In the genomic region with DNA sequence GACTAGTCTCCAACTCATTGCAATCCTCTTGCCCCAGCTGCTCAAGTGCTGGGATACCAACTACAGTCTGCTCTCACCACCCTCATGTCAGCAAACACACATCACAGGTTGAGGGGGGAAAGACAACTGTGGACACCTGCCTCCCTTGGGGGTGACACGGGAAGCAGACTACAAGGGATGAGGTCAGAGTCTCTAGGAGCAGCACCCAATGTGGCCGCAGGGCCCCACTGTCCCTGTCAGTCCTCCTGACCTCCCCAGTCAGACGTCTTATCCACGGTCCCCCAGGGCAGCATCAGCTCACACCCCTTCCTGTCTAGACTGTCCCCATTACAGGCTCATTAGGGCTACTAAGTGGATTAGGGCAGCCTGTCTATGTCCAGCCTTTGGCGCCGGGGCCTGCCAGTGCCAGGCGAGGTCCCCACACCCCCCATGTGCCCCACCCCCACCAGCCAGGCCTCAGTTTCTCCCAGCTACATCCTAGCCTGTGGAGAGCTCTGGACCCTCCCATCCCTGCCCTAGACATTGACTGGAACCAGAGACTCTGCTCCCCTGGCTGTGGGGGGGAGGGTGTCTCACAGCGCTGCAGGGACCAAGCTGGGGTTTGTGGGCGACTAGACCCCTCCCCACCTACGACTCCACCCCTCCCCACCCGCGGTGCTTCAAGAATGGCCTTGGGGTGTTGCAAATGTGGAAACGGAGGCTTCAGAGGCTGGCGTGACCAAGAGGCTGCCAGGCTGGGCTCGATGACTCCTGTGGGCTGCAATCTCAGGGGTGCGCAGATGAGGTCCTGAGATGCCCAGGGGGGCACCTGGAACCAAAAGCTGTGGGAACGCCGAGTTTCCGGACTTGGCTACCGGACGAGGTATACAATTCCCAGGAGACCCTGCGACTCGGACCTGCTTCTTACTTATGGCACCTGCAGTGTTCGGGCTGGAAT, we compare ENCODE assay signal across 9 mouse cellular contexts. TPM values are rescaled to one million over a fixed set of nuclear protein-coding genes. Genes with fewer than 3 reads are reported as not detected.
A peak's percentile ranks its signal among the peaks of the same experiment; 100 is the strongest.
DNase-seq lines count a peak whose midpoint lies in the region; ATAC-seq and TF ChIP-seq lines count a peak whose summit lies in the region.
"Had no signal": no experiment of that assay in that cellular context is flagged by ENCODE, and none has a peak within 500 bp of the region (broad histone marks: within the 10 kb centered on the region; RNA-seq: fewer than 3 reads in every experiment).

No protein-coding gene starts in this region.

- H3K9me3 ChIP-seq in heart, embryonic 13.5 days, result no peaks in the 10 kb centered on the region
- no peaks in the 10 kb centered on the region for H3K9me3 ChIP-seq in heart, postnatal 0 days (replicated peaks; ENCODE audit: control insufficient read depth, low read length)
- no peaks in the 10 kb centered on the region for H3K9me3 ChIP-seq in midbrain, embryonic 11.5 days (ENCODE audit: control insufficient read depth, low read length)

- ATAC-seq in heart, embryonic 13.5 days (ENCODE audit: extremely low read depth, insufficient number of reproducible peaks, low FRiP score, low TSS enrichment), result no peak
- no peak for ATAC-seq in heart, postnatal 0 days (ENCODE audit: insufficient read depth, low read depth)
- no peak for ATAC-seq in midbrain, embryonic 11.5 days (ENCODE audit: low FRiP score)

- WGBS in heart, embryonic 13.5 days, result 27% methylated on average over 24 of the region's 24 CpGs
- WGBS in bone marrow, adult 2 months, result 55% methylated on average over 24 of the region's 24 CpGs
- 44% methylated on average over 24 of the region's 24 CpGs for WGBS in heart, postnatal 0 days
- WGBS in midbrain, embryonic 11.5 days, result 23% methylated on average over 24 of the region's 24 CpGs

- peak overlapping the region; percentile 98 for H3K27ac ChIP-seq in heart, embryonic 13.5 days (replicated peaks)
- peak overlapping the region; percentile 38 for H3K27ac ChIP-seq in bone marrow, adult 2 months (ENCODE audit: control insufficient read depth, insufficient read depth, low read depth, low read length, poor library complexity)
- peak overlapping the region; percentile 16; the same call in 1 of the 2 replicates for H3K27ac ChIP-seq in heart, postnatal 0 days (ENCODE audit: low read depth)
- no peak overlapping the region for H3K27ac ChIP-seq in midbrain, embryonic 11.5 days (ENCODE audit: low read depth, low read length)

- TF ChIP-seq EP300 in heart, postnatal 0 days (IDR thresholded peaks at IDR 0.05; ENCODE audit: low read depth), result no peak

- H3K4me3 ChIP-seq in heart, embryonic 13.5 days, result peak overlapping the region; percentile 45
- H3K4me3 ChIP-seq in bone marrow, adult 2 months (replicated peaks; ENCODE audit: control insufficient read depth, low read depth, low read length), result peak overlapping the region; percentile 83
- H3K4me3 ChIP-seq in heart, postnatal 0 days (ENCODE audit: low read depth, low read length), result peak overlapping the region; percentile 22
- H3K4me3 ChIP-seq in midbrain, embryonic 11.5 days (ENCODE audit: low read depth, low read length), result peak overlapping the region; percentile 13

- peaks cover 4% of the 10 kb centered on the region; the same call in 1 of the 2 replicates for H3K27me3 ChIP-seq in heart, embryonic 13.5 days (replicated peaks)
- H3K27me3 ChIP-seq in heart, postnatal 0 days (ENCODE audit: control insufficient read depth, insufficient read depth, low read length), result no peaks in the 10 kb centered on the region
- H3K27me3 ChIP-seq in midbrain, embryonic 11.5 days (ENCODE audit: control insufficient read depth, insufficient read depth, low read length), result peaks cover 40% of the 10 kb centered on the region

- TF ChIP-seq CTCF in bone marrow, adult 2 months (IDR thresholded peaks at IDR 0.05; ENCODE audit: control insufficient read depth, insufficient read depth, low read length), result no peak
- TF ChIP-seq CTCF in heart, postnatal 0 days (IDR thresholded peaks at IDR 0.05; ENCODE audit: low read depth), result no peak

- peak; percentile 12; the same call in 1 of the 2 replicates for TF ChIP-seq POLR2A in bone marrow, adult 2 months (IDR thresholded peaks at IDR 0.05; ENCODE audit: borderline replicate concordance, control insufficient read depth, low read depth, low read length)

- H3K4me1 ChIP-seq in heart, embryonic 13.5 days, result peaks cover 96% of the 10 kb centered on the region
- peaks cover 21% of the 10 kb centered on the region for H3K4me1 ChIP-seq in bone marrow, adult 2 months (ENCODE audit: control insufficient read depth, insufficient read depth, low read length)
- H3K4me1 ChIP-seq in heart, postnatal 0 days (ENCODE audit: control insufficient read depth, insufficient read depth), result peaks cover 41% of the 10 kb centered on the region
- H3K4me1 ChIP-seq in midbrain, embryonic 11.5 days (ENCODE audit: control insufficient read depth, insufficient read depth, low read length), result peaks cover 44% of the 10 kb centered on the region

- DNase-seq in heart, adult 8-10 months (ENCODE audit: low spot score), result no peak
- no peak for DNase-seq in heart, postnatal 0 days (ENCODE audit: low spot score)
- DNase-seq in midbrain, embryonic 11.5 days (ENCODE audit: low spot score, missing footprints), result no peak
- DNase-seq in layer of hippocampus, postnatal 36 days, result no peak
- no peak for DNase-seq in ovary, postnatal 36 days (ENCODE audit: low spot score)
- no peak for DNase-seq in c-Kit-positive CD71-positive TER-119-positive erythroid progenitor cells, embryonic 14.5 days (ENCODE audit: low spot score)

- H3K36me3 ChIP-seq in heart, embryonic 13.5 days, result peaks cover 63% of the 10 kb centered on the region
- H3K36me3 ChIP-seq in heart, postnatal 0 days (replicated peaks; ENCODE audit: control insufficient read depth, insufficient read depth, low read length), result peaks cover 55% of the 10 kb centered on the region
- no peaks in the 10 kb centered on the region for H3K36me3 ChIP-seq in midbrain, embryonic 11.5 days (ENCODE audit: control insufficient read depth, insufficient read depth, low read length)

- H3K9ac ChIP-seq in heart, embryonic 13.5 days, result peak overlapping the region; percentile 71
- no peak overlapping the region; the same call in 1 of the 2 replicates for H3K9ac ChIP-seq in heart, postnatal 0 days (replicated peaks; ENCODE audit: low read depth, low read length)
- H3K9ac ChIP-seq in midbrain, embryonic 11.5 days (ENCODE audit: low read length), result peak overlapping the region; percentile 30; the same call in 1 of the 2 replicates

- peak overlapping the region; percentile 65 for H3K4me2 ChIP-seq in heart, embryonic 13.5 days
- peak overlapping the region; percentile 45 for H3K4me2 ChIP-seq in heart, postnatal 0 days (ENCODE audit: low read depth, low read length)
- H3K4me2 ChIP-seq in midbrain, embryonic 11.5 days, result peak overlapping the region; percentile 12; the same call in 1 of the 2 replicates

RNA-seq across cellular contexts. Expression of gene Smim24, which starts 13.9 kb away (rescaled TPM):
- polyA plus RNA-seq in heart, embryonic 13.5 days (2015; fragmentation: Nextera tagmentation; extraction: Ambion mirVana), result 2.7 and 3.1 TPM in 2 replicates
- total RNA-seq in heart, adult 8-10 months (2022), result 1 to 10 TPM; 1.4 to 2.4 (median 1.9) TPM
- polyA plus RNA-seq in bone marrow, adult 2 months (2011; ENCODE audit: insufficient read depth, insufficient read length, low replicate concordance, missing spikeins), result 7.9 and 18.0 TPM in 2 replicates
- 6.6 and 7.8 TPM in 2 replicates for total RNA-seq in heart, postnatal 0 days (2014; rRNA removed; ENCODE audit: low replicate concordance)
- 3.3 and 3.8 TPM in 2 replicates for polyA plus RNA-seq in heart, postnatal 0 days (2015; fragmentation: Nextera tagmentation; extraction: Ambion mirVana)
- polyA plus RNA-seq in midbrain, embryonic 11.5 days (2014; fragmentation: Nextera tagmentation; extraction: Ambion mirVana), result 2.3 and 2.7 TPM in 2 replicates
- total RNA-seq in layer of hippocampus, postnatal 36 days (2021), result 1 to 10 TPM; 1.6 to 1.7 TPM

RNA-seq across cellular contexts. Expression of gene Gm48552, which starts 18.0 kb away (rescaled TPM):
- 0.82 and 1.1 TPM in 2 replicates for polyA plus RNA-seq in heart, embryonic 13.5 days (2015; fragmentation: Nextera tagmentation; extraction: Ambion mirVana)
- under 1 TPM in 2 of 4 experiments, not detected in 2; 0.50 to 0.72 TPM for total RNA-seq in heart, adult 8-10 months (2022)
- not detected in 2 replicates for polyA plus RNA-seq in bone marrow, adult 2 months (2011; ENCODE audit: insufficient read depth, insufficient read length, low replicate concordance, missing spikeins)
- total RNA-seq in heart, postnatal 0 days (2014; rRNA removed; ENCODE audit: low replicate concordance), result not detected in 2 replicates
- 0.45 and 0.70 TPM in 2 replicates for polyA plus RNA-seq in heart, postnatal 0 days (2015; fragmentation: Nextera tagmentation; extraction: Ambion mirVana)
- polyA plus RNA-seq in midbrain, embryonic 11.5 days (2014; fragmentation: Nextera tagmentation; extraction: Ambion mirVana), result 0.20 and 0.47 TPM in 2 replicates
- 1 to 10 TPM; 4.5 to 7.1 TPM for total RNA-seq in layer of hippocampus, postnatal 36 days (2021)
- total RNA-seq: neutrophil, adult 5-6 weeks had no signal

RNA-seq across cellular contexts. Expression of gene Gm48551, which starts 22.5 kb away (rescaled TPM):
- polyA plus RNA-seq in heart, embryonic 13.5 days (2015; fragmentation: Nextera tagmentation; extraction: Ambion mirVana), result 2.1 and 2.3 TPM in 2 replicates
- 1 to 10 TPM in 2 of 4 experiments, under 1 TPM in 2; 0.73 to 1.3 (median 1.0) TPM for total RNA-seq in heart, adult 8-10 months (2022)
- polyA plus RNA-seq in bone marrow, adult 2 months (2011; ENCODE audit: insufficient read depth, insufficient read length, low replicate concordance, missing spikeins), result 3.4 and 4.3 TPM in 2 replicates
- total RNA-seq in heart, postnatal 0 days (2014; rRNA removed; ENCODE audit: low replicate concordance), result 0.11 TPM in 1 of 2 replicates, not detected in the other
- 0.43 and 1.1 TPM in 2 replicates for polyA plus RNA-seq in heart, postnatal 0 days (2015; fragmentation: Nextera tagmentation; extraction: Ambion mirVana)
- 2.7 and 2.9 TPM in 2 replicates for polyA plus RNA-seq in midbrain, embryonic 11.5 days (2014; fragmentation: Nextera tagmentation; extraction: Ambion mirVana)
- 1 to 10 TPM; 4.0 to 6.6 TPM for total RNA-seq in layer of hippocampus, postnatal 36 days (2021)

RNA-seq across cellular contexts. Expression of gene Dohh, which starts 22.5 kb away (rescaled TPM):
- 69.7 and 73.6 TPM in 2 replicates for polyA plus RNA-seq in heart, embryonic 13.5 days (2015; fragmentation: Nextera tagmentation; extraction: Ambion mirVana)
- total RNA-seq in heart, adult 8-10 months (2022), result 10 to 100 TPM; 49.1 to 55.0 (median 53.8) TPM
- polyA plus RNA-seq in bone marrow, adult 2 months (2011; ENCODE audit: insufficient read depth, insufficient read length, low replicate concordance, missing spikeins), result 14.6 and 23.0 TPM in 2 replicates
- total RNA-seq in heart, postnatal 0 days (2014; rRNA removed; ENCODE audit: low replicate concordance), result 123 and 139 TPM in 2 replicates
- polyA plus RNA-seq in heart, postnatal 0 days (2015; fragmentation: Nextera tagmentation; extraction: Ambion mirVana), result 75.2 and 77.6 TPM in 2 replicates
- polyA plus RNA-seq in midbrain, embryonic 11.5 days (2014; fragmentation: Nextera tagmentation; extraction: Ambion mirVana), result 43.3 and 53.7 TPM in 2 replicates
- total RNA-seq in layer of hippocampus, postnatal 36 days (2021), result 10 to 100 TPM; 72.5 to 76.9 TPM

RNA-seq across cellular contexts. Expression of gene Fzr1, which starts 28.5 kb away (rescaled TPM):
- 72.2 and 78.1 TPM in 2 replicates for polyA plus RNA-seq in heart, embryonic 13.5 days (2015; fragmentation: Nextera tagmentation; extraction: Ambion mirVana)
- 10 to 100 TPM; 25.9 to 39.0 (median 32.2) TPM for total RNA-seq in heart, adult 8-10 months (2022)
- 126 and 131 TPM in 2 replicates for polyA plus RNA-seq in bone marrow, adult 2 months (2011; ENCODE audit: insufficient read depth, insufficient read length, low replicate concordance, missing spikeins)
- total RNA-seq in heart, postnatal 0 days (2014; rRNA removed; ENCODE audit: low replicate concordance), result 47.6 and 53.9 TPM in 2 replicates
- 45.8 and 48.4 TPM in 2 replicates for polyA plus RNA-seq in heart, postnatal 0 days (2015; fragmentation: Nextera tagmentation; extraction: Ambion mirVana)
- polyA plus RNA-seq in midbrain, embryonic 11.5 days (2014; fragmentation: Nextera tagmentation; extraction: Ambion mirVana), result 94.3 and 104 TPM in 2 replicates
- 10 to 100 TPM; 61.5 to 68.9 TPM for total RNA-seq in layer of hippocampus, postnatal 36 days (2021)

Comparison
In these comparisons a context has a peak if more than half of its experiments do, and no peak if none do; other contexts are left out.
1. H3K4me2 ChIP-seq: peak in every context shown above with its lines; median percentile 65 in heart, embryonic 13.5 days; 45 in heart, postnatal 0 days; 12 in midbrain, embryonic 11.5 days.
2. H3K4me3 ChIP-seq: peak in every context shown above with its lines; median percentile 83 in bone marrow, adult 2 months; 45 in heart, embryonic 13.5 days; 22 in heart, postnatal 0 days; 13 in midbrain, embryonic 11.5 days.